Mouse (Mus musculus): ENCODE measurements around the gene Methig1. TPM values are rescaled to one million over a fixed set of nuclear protein-coding genes. Genes with fewer than 3 reads are reported as not detected.
"Not testable (repeated sequence)": the region's sequence is repeated elsewhere in the genome, so short reads cannot be mapped to it uniquely, and the experiment has no call there.

Gene Methig1
- total RNA-seq (2015), result not detected in 2 replicates
- not detected in 2 replicates for total RNA-seq (2017)

DNA sequence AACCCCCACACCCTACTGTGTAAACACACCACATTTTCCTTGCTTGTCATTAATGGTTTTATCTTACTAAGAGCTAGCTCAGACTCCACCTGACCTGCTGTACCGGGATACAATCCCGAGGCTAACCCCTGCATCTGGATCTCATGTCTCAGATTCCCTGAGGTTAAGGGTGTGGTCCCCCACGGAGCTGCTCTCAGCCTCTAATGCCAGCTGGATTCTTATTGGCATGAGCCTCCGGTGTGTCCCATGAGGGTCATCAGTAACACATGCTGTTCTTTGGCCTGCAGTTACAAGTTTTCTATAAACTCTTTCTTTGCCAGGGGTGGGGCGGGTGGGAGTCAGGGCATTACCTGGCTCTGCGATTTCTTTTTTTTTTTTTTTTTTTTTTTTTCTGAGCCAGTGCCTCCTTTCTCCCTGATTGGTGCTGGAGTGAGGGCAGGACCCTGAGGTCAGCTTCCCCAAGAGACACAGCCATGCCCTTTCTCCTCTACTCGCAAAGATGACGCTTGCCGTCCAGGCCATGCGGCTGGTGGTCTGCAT, at the start of gene Methig1, which contains the start of gene Mettl7a2:
Methig1 (plus strand) TSS at position 439 of the 540 bp plus-strand sequence.
Mettl7a2 (plus strand) TSS at position 490 of the 540 bp plus-strand sequence.
- no peak for ATAC-seq (replicated peaks; ENCODE audit: poor library complexity)

DNA sequence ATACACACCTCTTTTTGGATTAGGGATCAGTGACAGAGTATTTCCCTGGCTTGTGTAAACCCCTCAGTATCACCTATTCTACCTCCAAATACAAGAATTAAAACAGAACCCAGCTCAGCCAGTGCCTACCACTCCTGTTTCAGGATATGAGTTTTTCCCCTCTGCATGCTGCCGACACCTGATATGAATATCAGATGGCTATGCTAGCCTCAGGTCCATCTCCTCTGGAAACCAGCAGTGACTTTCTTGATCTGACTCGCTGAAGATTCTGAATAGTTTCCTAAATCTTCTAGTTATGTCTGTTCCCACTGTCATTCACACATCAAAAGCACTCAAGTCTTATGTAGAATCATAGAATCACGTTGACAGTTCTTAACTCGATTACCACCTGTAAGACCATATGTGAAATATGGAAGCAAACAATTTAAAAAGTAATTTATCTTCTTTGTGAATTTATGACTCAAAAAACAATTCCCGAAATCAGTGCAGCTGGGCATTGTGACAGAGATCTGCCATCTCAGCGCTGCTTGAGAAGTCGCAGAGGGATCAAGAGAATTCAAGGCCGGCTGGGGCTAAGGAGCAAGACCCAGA, 49.4 kb upstream of the Methig1 start:
- ATAC-seq (replicated peaks; ENCODE audit: poor library complexity), result no peak

DNA sequence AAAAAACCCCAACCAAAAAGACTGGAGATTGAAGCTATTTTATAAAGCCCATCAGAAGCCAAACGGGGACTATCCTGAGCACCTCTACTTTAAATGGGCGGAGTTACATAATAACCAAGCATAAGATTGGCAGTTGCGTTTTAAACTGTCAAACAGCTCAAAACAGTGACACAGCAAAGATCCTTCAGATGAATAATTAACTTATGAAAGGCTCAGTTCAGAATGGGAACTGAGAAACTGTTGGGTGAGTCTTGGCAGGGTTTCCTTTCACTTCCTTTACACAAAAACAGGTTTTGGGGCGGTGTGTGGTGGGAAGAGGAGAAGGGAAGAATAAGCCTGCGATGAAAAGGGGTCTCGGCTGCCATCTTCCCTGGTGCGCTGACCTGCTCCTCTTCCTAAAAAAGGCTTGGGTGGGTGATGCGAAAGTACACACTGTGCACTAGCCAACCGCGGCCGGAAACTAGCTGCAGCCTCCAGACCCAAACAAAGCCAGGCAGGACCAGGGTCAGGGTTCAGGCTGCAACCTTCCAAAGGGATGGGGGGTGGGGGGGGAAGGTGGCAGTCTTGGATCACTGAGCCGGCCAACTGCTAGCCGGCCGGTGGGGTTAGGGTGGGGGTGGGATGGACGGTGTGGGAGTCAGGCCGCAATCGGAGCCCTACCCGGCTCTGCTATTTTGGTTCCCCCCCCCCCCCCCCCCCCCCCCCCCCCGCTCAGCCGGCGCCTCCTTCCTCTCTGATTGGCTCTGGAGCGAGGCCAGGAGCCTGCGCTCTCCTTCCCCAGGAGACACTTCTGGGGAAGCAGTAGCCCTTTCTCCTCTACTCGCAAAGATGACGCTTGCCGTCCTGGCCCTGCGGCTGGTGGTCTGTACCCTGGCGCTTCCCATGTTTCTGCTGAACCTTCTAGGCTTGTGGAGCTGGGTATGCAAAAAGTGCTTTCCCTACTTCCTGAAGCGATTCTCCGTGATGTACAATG, 48.6 kb upstream of the Methig1 start, which contains the start of gene Mettl7a1:
Mettl7a1 (plus strand) TSS at position 122 of the 973 bp plus-strand sequence.
- ATAC-seq (replicated peaks; ENCODE audit: poor library complexity), result peak; percentile 66

DNA sequence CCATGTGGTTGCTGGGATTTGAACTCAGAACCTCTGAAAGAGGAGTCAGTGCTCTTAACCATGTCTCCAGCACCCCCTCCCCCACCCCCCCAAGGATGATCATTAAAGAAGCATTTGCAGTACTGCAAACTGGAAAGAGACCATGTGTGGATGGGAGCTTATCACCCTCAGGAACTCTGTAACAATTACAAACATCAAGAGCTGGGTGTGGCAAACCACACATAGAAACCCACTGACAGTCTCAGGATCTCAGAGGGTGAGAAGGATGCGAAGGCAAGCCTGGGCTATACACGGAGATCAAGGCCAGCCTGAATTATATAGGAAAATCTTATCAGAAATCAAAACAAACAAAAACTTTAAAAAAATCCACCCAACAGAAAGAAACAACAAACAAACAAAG, 46.7 kb upstream of the Methig1 start:
- no peak for ATAC-seq (replicated peaks; ENCODE audit: poor library complexity)

DNA sequence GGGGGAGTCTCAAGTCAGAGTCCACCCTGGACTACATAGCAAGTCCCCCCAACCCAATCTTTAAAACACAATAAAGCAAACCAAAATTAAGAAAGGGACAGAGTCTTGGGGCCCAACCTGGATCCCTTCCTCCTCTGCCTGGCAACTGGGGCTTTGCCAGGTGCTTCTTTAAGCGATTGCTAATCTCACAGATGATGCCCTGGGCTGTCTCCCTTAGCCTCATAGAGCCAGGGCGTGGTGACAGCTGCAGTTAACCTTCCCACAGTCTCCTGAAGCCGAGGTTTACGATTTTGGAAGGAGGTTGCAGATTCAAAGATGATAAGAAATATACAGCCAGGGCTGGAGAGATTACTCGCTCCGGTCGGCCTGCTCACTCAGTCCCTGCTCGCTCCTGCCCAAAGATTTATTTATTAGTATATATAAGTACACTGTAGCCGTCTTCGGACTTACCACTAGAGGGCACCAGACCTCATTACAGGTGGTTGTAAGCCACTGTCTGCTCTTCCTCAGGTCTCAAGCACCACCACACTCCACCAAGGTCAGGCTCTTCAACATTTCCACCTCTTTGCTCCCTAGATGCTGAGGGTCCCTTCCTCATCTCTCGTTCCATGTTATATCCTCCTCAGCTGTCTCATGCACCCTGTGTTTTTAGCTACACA, 45.4 kb upstream of the Methig1 start:
- peak; percentile 34; the same call in 1 of the 2 replicates for ATAC-seq (replicated peaks; ENCODE audit: poor library complexity)

DNA sequence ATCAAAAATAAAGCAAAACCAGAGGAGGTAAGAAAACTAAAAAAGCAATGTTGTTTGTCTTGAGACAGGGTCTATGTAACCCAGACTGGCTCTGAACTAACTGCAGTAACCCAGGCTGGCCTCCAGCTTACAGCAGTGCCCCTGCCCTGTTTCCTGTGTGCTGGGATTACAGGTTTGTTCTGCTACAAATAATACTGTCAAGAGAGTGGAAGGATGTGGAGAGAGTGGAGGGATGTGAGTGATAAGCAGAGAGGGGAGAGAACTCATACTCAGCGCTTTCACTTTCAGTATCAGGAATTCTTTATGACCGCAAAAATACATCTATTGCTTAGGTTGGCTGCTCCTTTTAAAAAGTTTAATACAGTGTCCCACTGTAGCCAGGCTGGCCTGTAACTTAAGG, 40.6 kb upstream of the Methig1 start:
- ATAC-seq (replicated peaks; ENCODE audit: poor library complexity), result peak; percentile 61

DNA sequence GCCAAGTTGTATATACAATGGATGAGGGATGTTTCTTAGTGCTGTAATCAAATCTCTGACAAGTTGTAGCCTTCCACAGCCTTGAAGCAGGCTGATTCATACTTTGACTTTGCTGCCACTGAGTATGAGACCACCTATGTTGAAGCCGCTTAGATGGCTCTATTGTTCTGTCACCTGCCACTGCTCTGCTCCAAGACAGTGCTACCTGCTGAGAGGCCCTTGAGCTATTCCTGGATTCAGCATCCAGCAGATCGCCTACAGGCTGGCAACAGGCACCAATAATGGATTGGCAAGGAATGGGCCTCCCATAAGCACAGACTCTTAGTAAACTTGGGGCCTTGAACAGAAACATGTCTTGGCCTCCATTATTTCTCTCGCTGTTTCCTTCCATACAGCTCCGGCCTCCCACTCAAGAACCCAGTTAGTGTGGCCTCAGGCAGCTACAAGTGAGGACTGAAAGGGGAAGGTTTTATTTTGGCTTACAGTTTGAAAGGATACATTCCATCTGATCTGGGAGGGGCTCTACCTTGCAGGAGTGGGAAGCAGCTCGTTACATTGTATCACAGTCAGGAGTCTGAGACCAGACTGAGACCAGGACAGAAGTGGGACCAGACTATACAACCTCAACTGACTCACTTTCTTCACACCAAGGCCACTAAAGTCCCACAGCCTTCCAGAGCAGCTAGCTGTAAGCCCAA, 38.4 kb upstream of the Methig1 start:
- ATAC-seq (replicated peaks; ENCODE audit: poor library complexity), result no peak

DNA sequence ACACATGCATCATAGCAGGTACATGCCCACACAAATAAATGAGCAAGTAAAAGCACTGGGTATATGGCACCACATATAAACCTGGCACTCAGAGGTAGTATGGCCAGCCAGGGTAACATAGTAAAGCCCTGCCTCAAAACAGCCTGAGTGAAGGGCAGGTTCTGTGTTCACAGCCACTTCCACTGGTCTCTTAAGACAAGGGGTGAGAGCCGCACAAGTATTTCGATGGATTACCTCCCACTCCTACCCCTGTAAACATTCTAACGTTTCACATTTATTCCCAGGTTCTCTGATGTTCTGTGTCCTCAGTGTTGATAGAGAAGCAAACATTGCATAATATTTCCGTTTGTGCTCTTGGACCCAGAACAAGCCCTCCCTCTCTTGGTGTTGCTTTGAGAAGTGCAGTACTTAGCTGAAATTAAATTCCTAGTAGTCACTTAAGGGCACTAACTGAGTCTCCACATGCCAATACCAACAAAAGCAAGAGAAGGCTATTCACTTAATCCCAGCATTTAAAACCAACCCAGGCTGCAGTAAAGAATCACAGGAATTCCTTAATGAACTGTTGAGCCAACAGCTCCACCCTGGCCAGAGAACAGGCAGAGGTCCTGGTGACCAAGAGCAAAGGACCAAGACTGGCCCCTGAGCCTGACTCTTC, 34.8 kb upstream of the Methig1 start:
- ATAC-seq (replicated peaks; ENCODE audit: poor library complexity), result not testable (repeated sequence)

DNA sequence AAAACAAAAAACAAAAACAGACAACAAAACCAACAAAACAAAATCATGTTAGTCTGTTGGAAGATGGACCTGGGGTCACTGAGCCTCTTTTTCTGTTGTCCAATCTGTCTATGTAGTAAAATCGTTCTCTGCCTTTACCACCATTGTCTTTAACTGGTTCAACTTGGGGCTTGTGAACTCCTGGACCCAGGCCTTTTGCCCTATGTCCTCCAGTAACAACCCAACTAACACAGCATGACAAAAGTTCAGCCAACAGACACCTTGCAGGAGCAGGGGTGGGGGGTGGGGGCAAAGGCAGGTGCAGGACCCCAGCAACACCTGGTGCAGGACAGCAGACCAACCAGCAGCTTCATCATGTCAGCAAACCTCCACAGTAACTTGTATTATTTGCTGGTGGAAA, 33.1 kb upstream of the Methig1 start:
- no peak for ATAC-seq (replicated peaks; ENCODE audit: poor library complexity)

DNA sequence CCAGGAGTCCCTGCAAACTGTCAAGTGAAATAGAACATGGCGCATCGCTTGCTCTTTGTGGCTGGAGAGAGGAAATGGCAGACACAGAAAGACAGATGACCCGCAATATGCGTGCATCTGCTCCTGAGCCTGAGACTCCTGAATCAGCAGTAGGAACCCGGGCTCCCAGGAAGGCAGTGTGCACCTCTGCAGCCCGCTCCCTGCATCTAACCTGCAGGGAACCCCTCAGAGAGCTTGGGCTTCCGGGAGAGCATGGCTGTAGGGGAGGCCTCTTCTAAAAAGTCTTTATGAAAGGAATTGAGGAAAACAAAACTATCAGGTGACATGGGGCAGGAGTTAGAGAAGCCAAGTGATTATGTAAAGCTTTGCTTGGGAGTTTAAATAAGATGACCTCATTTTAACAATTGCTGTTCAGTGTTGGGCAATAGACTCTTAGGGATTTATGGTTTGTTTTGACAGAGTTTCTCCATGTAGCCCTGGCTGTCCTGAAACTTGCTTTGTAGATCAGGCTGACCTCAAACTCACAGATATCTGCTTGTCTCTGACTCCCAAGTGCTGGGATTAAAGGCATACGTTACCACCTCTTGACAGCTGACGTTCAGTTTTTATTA, 32.5 kb upstream of the Methig1 start:
- no peak for ATAC-seq (replicated peaks; ENCODE audit: poor library complexity)

DNA sequence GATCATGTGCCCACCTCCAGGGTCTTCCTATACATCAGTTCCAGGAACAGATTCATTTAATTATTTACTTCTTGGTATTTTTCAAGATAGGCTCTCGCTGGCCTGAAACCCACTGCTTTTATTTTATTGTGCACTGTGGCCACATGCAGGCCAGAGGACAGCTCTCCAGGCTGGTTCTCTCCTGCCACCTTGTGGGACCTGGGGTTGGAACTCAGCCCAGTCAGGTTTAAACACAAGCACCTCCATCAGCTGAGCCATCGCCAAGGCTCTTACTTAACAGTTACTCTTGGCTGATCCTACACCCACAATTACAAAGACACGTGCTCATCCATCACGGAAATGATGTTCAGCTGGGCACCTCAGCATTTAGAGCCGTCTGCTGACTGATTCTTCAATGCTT, 31.8 kb upstream of the Methig1 start:
- peak; percentile 38; the same call in 1 of the 2 replicates for ATAC-seq (replicated peaks; ENCODE audit: poor library complexity)

DNA sequence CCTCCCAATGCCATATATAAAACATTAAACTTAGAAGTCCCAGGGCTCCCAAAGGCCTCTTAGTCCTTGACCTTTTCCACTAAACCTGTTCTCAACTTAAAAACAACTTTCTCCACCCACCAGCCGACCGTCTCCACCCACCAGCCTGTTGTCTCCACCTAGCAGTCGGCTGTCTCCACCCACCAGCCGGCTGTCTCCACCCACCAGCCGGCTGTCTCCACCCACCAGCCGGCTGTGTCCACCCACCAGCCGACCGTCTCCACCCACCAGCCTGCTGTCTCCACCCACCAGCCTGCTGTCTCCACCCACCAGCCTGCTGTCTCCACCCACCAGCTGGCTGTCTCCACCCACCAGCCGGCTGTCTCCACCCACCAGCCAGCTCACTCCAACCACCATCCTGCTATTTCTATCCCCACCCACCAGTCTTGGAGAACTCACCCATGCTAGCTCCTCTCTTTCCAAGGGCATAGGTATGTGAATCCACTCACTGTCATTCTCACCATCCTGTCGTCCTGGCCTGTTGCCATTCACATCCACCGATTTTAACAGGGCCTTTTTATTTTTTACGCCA, 28.8 kb upstream of the Methig1 start:
- ATAC-seq (replicated peaks; ENCODE audit: poor library complexity), result peak; percentile 97

DNA sequence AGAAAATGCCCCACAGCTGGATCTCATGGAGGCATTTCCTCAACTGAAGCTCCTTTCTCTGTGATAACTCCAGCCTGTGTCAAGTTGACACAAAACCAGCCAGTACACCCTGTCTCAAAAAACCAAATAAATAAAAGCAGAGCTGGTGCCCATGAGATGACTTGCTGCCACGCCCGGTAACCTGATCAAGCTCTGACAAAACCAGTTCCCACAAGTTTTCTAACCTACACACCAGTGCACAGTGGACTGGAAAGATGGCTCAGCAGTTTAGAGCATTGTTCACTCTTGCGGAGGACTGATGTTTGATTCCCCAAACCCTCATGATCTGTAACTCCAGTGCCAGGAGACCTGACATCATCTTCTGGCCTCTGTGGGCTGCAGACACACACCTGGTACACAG, 27.7 kb upstream of the Methig1 start:
- no peak for ATAC-seq (replicated peaks; ENCODE audit: poor library complexity)

DNA sequence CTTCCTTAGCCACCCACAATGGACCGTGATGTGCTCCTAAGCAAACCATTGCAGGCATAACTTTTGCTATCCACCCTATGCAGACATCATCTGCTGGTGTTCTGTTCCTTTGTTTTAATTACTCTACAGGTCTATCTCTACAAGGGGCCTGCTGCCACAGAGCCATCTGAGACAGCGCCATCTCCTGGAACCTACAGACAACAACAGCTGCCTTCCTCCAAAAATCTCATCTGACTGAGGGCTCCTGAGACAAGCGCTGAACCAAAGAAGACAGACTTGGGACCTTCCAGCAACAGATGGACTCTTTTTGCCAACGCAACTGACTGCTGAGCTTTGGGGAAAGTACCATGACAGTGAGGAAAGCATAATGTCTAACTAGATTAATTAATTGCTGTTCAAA, 24.9 kb upstream of the Methig1 start:
- not testable (repeated sequence) for ATAC-seq (replicated peaks; ENCODE audit: poor library complexity)

DNA sequence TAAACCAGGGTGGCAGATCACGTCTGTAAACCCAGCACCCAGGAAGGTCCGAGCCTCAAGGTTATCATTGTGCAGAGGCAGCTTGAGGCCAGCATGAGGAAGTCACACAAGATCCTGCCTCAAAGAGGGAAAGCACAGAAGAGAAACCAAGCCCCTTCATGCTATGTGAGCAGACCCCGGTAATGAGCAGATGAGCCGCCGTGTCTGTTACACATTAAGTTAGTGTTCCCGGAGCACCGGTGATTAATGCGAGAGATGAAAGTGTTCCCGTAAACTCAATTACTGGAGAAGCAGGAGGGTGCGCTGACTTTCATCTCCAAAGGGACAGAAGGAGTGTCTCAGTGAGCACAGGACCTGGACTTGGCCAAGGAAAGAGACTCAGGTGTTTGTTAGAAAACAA, 23.6 kb upstream of the Methig1 start:
- not testable (repeated sequence) for ATAC-seq (replicated peaks; ENCODE audit: poor library complexity)

DNA sequence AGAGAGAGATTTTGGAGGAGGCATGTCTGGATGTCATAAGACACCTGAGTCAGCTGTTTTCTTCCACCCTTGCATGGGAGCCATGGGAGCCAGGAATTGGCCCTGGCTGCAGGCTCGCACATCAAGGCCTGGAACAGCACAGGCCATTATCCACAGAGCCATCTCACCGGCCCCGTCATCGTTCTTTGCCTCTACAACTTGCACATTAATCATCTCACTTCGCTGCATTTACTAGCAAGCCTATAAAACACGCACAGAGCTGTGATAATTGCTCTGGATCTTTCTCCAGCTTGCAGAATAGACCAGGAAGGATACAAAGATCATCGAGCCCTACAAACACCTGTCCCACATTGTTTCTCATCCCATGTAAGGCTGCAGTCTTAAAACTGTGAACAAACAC, 22.2 kb upstream of the Methig1 start:
- ATAC-seq (replicated peaks; ENCODE audit: poor library complexity), result no peak

DNA sequence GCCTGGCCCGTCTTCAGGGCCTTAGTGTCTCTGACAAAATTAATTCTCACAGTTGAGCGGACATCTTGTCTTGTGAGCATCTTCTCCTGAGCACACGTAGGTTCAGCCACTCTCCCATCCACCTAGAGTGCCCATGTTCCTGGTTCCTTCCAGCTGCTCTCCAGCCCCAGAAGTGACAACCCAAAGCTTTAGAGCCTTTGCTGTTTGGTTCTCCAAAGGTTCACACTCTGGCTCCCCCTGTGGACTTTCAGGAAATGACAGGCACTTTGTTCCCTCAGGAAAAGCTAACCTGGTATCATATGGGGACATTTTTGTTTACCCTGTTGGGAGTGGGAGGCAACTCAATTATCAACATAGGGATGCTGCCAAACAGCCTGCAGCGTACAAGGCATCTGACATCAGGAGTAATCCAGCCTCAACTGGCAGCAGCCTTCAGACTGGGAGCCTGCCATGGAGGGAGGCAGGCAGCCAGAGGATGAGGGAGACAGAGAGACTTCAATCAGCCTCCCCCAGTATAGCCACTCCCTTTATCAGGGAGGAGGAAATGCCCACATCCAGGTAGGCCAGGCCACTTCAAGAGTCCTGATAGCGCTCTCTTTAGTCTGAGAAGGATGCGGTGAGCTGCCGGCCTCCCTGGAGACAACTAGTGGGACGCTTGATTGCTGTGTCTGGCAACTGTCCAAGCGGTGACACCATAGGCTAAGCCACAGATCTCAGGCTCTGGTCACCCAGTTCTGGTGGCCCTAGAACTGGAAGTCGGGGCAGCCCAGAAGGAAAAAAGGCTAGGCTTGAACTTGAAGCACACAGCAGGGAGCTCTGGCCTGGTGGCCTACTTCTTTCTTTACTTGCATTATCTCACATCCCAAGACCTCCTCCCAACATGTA, 20.6 kb upstream of the Methig1 start:
- ATAC-seq (replicated peaks; ENCODE audit: poor library complexity), result peak; percentile 88

DNA sequence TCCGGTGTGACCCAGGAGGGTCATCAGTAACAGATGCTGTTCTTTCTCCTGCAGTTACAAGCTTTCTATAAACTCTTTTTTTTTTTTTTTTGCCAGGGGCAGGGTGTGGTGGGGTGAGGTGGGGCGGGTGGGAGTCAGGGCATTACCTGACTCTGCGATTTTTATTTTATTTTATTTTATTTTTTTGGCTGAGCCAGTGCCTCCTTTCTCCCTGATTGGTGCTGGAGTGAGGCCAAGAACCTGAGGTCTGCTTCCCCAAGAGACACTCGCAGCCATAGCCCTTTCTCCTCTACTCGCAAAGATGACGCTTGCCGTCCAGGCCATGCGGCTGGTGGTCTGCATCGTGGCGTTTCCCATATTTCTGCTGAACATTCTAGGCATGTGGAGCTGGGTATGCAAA, 18.3 kb upstream of the Methig1 start, which contains the start of gene Mettl7a3:
Mettl7a3 (plus strand) TSS at position 301 of the 400 bp plus-strand sequence.
- ATAC-seq (replicated peaks; ENCODE audit: poor library complexity), result no peak

Data from megakaryocyte progenitor cell, adult 5-6 weeks (primary cell).